Mouse (Mus musculus): ENCODE results near the gene Rhob. TPM values are rescaled to one million over a fixed set of nuclear protein-coding genes. Genes with fewer than 3 reads are reported as not detected.

Gene Rhob
- total RNA-seq (2021): 100 to 1,000 TPM; 220 to 231 TPM

DNA sequence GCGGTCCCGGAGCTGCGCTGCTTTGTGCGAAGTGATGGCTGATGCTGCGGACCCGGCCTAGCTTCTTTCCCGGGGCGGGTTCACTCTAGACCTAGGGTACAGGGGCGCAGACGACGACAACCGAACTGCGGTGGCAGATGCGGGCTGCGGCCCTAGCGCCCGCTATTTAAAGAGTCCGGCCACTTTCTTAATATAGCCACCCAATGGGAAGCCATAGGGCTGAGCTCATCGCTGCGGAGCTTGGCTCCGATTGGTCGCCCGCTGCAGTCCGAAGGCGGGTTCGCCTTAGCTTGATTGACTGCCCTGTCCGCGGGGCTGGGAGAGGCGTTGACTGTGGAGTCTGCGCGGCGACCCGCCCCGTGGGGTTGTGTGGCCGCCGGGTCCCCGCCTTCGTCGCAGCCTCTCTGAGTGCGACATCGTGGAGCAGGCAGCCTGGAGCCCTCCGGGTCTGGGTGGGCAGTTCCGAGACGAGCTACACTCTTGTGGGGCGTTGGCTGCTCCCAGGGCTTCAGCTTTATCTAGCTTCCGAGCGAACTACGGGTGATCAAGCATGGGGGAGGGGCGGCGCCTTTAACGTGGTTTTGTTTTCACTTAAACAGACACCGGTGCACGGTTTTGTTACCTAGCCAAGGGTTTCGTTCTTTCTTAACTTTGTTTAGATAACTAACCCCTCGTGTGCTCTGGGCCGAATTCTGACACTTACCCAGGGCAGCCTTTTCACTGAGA, at the start of gene Rhob:
Gene Rhob, minus strand, starts transcription at position 139 of the 726 bp plus-strand sequence.
- DNase-seq: peak; percentile 97
- intact Hi-C loops (cut with DNase I): no loop called here

GRCm38 (mm10) chr12:8547357-8547756, 47.5 kb upstream of the Rhob start:
- intact Hi-C loops (cut with DNase I): no loop called here

DNA sequence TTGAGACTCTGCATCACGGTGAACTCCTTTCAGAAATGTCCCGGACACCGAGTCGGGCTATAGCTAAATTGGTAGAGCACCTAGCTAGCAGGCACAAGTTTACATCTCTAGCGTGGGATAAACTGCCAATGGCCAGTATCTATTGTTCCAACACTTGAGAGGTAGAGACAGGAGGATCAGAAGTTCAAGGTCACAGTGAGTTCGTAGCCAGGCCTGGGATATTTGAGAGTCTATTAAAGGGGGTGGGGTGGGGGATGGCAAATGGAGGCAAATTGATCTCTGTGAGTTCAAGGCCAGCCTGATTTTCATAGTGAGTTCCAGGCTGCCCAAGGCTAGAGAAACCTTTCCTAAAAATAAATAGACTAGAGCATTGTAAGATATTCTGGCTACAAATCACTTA, 47.0 kb upstream of the Rhob start:
- intact Hi-C loops (cut with DNase I): no loop called here
- DNase-seq: no peak

More at GRCm38 (mm10) chr12:8547357-8547756, 47.5 kb upstream of the Rhob start:
- peak; percentile 51 for DNase-seq

- no peak for DNase-seq
- intact Hi-C loops (cut with DNase I): no loop called here
These were observed 45.3 kb upstream of the Rhob start for GRCm38 (mm10) chr12:8545066-8545610.

DNA sequence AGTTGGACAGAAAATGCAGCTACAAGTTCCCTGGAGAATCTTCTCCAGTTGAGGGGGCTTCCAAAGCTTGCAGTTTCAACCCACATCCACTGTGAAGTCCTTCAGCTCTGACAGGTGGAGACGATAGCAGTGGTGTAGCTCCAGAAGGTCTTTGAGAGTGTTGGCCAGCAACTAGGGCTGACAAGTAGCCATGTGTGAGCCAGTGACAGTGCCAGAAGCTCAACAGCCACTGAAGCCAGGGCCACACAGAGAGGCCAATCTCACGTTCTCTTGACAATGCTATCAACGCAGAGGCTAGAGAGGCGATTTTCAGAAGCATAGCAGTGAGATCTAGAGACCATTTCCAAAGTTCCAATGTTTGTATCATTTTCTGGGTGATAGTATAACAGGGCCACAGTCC, 42.6 kb upstream of the Rhob start:
- peak; percentile 27 for DNase-seq
- intact Hi-C loops (cut with DNase I): no loop called here

DNA sequence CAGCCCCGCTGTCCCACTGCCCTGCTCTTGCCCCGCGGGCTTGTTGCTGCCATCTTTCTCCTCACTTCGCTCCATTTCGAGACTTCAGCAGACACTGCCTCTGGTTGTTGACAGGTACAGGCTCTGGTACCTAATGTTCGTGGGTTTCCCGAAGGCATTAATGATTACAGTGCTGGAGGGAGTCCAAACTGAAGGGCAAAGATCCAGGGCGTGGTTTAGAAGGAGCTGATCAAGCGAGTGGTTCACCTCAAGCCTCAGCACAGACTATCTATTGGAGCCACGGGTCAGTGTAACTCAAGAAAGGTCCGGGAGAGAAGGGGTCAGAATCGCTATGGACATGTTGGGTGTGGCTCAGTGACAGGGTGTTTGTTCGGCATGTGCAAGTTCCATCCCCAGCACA, 39.7 kb upstream of the Rhob start:
- intact Hi-C loops (cut with DNase I): no loop called here
- DNase-seq: no peak

- intact Hi-C loops (cut with DNase I): no loop called here
These were observed 37.5 kb upstream of the Rhob start for GRCm38 (mm10) chr12:8537291-8537690.

DNA sequence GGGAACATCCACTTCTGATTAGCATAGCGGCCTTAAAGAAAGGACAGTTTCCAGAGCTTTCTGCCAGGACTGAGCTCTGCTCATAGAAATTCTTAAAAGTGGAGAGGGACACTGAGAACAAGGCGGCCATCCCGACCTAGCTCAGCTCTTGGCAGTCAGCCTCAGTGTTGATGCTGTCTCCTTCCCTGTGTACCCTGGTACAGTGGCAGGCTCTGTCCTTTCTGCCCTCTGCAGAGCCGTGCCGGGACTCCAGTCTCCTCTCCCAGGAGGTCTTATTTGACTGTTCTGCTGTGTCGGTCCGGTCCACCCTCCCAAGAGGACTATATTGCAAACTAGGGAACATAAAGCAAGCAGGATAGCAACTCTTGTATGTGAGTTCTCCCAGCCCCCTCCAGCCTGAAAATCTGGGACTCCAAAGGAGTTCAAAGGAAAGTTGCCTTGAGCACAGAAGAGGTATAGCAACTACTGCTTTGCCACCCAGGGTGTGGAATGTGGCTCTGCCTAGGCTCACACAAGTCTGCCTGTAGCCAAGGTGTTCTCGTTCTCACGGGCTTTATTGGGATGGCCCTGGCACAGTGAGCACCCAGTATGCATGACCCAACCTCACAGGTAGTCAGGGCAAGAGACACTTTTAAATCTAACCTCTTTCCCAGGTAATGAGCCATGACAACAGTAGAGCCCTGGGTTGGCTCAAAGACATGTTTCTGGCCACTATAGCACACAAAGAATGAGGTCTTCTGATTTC, 36.6 kb upstream of the Rhob start:
- no peak for DNase-seq
- intact Hi-C loops (cut with DNase I): no loop called here

More at GRCm38 (mm10) chr12:8537291-8537690, 37.5 kb upstream of the Rhob start:
- no peak for DNase-seq

DNA sequence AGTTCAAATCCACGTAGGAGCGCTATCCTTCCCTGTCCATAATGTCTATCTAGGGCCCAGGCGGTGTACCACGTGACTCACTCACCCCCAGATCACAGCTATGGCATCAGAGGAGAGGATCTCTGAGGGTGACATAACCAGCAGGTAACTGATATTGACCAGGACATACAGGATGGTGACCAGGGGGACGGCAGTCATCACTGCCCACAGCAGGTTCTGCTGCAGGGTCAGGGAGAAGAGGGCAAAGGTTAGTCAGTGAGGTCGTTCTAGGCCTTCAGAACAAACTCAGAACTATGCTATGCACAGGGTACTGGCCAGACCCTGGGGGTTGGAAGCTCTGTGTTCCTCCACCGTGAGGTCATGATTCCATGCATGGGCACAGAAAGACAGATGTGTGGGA, 35.8 kb upstream of the Rhob start:
- intact Hi-C loops (cut with DNase I): no loop called here
- no peak for DNase-seq

DNA sequence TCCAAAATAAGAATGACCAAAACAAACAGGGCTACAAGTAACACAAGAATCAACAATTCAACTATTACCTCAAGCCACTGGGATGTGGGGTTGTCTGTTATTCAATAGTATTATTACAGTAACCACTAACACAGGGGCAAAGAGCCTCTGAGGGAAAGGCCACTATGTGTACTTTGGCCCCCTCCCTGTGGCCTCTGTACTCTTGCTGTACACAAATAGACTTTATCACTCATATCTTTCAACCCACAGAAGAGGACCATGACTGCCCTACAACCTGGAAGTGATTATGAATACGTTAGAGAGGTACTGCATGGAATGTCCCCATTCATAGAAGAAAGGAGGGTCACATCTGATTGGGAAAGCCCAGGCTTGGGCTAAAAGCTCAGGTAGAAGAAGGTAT, 35.1 kb upstream of the Rhob start:
- no peak for DNase-seq
- intact Hi-C loops (cut with DNase I): no loop called here

GRCm38 (mm10) chr12:8527770-8528169, 28.0 kb upstream of the Rhob start:
- intact Hi-C loops (cut with DNase I): no loop called here
- DNase-seq: no peak

DNA sequence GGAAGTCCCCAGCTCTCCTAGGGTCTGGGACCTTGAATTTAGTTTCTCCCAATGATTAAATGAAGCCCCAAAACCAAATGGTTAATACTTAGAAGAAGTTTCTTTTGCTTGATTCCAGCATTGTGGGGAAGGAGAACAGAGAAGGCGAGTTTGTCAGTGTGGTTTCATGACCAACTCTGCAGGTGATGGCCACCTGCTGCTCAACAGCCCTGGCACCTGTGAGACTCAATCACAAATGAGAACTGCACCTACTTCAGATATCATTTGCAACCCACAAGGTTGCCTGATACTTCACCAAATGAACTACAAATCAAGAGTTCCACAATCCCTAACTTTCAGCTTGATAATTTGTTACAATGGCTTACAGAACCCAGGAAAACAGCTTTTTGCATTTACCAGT, 27.4 kb upstream of the Rhob start:
- intact Hi-C loops (cut with DNase I): no loop called here
- DNase-seq: no peak

- intact Hi-C loops (cut with DNase I): no loop called here
- DNase-seq: no peak
These were observed 24.3 kb upstream of the Rhob start for GRCm38 (mm10) chr12:8524062-8524461.

GRCm38 (mm10) chr12:8522711-8523110, 22.9 kb upstream of the Rhob start:
- intact Hi-C loops (cut with DNase I): no loop called here
- DNase-seq: no peak

- intact Hi-C loops (cut with DNase I): no loop called here
- peak; percentile 41 for DNase-seq
These were observed 21.7 kb upstream of the Rhob start for GRCm38 (mm10) chr12:8521375-8522047.

DNA sequence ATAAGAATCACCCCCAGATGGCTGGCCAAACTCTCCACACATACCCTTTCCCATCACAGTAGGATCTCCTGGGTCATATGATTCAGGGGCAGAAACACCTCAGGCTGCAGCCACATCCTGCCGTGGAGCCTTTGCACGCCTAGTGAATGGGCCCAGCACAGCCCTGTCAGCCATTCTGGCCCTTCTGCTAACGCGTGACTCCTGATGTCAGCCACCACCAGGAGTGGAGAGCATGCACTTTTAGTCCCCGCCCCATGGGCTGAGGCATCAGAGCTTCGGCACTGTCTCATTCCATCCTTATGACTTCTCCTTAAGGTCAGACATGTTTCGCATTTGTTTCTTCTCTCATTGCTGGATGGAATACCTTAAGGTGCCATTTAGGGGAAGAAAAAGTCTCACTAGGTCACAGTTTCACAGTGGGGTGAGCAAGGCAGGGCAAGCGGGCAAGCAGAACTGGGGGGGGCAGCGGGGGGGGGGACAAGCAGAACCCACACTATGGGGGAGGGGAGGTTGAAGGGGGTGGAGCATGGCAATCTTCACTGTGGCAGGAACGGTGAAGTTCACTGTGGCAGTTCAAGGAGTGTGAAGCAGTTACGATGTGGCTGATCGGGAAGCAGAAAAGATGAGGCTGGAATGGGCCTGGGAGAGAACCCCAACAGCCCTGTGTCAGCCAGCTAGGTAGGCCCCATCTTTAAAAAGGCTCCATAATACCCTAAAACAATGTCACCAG, 19.8 kb upstream of the Rhob start:
- no peak for DNase-seq
- intact Hi-C loops (cut with DNase I): no loop called here

GRCm38 (mm10) chr12:8511037-8511882, 11.5 kb upstream of the Rhob start:
- DNase-seq: no peak
- intact Hi-C loops (cut with DNase I): no loop called here

- no peak for DNase-seq
- intact Hi-C loops (cut with DNase I): no loop called here
These were observed 10.6 kb upstream of the Rhob start for GRCm38 (mm10) chr12:8510317-8510988.

DNA sequence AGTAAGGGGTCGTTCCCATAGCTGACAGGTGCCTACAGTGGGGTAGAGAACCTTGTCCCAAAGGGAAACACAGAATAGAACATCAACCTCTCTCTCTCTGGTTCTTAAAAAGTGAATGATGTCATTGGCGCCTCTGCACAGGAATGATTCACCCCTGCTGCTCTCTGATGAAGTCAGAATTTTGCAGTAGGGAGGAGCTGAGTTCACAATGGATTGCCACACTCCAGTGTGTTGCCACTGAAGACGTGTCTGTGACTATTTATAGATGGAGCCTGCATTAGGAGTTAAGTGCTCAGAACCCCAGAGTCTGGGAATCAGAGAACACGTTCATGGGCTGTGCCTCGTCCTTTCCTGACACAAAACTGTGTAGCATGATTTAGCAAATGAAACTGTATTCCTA, 9.9 kb upstream of the Rhob start:
- no peak for DNase-seq
- intact Hi-C loops (cut with DNase I): no loop called here
